Mouse (Mus musculus): ENCODE measurements around the gene Coq8a.

GRCm38 (mm10) chr1:180132187-180132586 lies 67.2 kb downstream of the Coq8a start:
- TF ChIP-seq CTCF (IDR thresholded peaks at IDR 0.05; ENCODE audit: extremely low read depth, insufficient read length, insufficient replicate concordance, low read depth, low read length) (no peak), POLR2A (IDR thresholded peaks at IDR 0.05; ENCODE audit: low read depth, low read length) (no peak)
